Mouse (Mus musculus): ENCODE results near the gene Uba3.

Gene Uba3

DNA sequence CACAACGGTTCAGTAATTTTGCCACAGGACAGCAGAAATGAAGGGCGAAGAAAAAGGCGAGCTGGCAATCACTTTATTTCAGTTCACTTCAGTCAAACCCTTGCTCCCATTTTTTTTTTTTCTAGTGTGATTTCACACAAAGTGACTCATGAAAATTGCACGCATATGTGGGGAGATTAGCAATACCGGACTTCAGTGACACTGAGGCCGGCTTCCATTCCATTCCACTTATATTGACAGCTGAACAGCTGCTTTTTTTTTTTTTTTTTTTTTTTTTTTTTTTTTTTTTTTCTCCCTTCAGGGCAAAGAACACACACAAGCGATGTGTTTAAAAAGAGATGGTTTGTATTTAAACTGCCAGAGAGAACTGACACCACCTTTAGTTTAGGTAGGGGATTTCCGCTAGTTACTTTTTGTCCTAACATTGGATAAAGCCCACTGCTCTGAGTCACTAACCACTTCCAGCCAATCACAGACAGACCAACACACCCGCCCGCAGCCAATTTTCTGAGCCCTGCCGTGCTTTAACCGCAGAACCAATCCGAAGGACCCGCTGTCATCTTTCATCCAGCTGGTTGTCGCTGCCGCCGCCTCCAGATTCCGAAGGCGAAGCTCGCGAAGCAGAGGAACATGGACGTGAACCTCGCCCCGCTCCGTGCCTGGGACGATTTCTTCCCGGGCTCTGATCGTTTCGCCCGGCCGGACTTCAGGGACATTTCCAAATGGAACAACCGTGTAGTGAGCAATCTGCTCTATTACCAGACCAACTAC is 4.9 kb upstream of the Uba3 start, which contains the start of gene Arl6ip5:
Gene Arl6ip5, plus strand, starts transcription at position 499 of the 771 bp plus-strand sequence.
- peak; percentile 99 for DNase-seq

DNA sequence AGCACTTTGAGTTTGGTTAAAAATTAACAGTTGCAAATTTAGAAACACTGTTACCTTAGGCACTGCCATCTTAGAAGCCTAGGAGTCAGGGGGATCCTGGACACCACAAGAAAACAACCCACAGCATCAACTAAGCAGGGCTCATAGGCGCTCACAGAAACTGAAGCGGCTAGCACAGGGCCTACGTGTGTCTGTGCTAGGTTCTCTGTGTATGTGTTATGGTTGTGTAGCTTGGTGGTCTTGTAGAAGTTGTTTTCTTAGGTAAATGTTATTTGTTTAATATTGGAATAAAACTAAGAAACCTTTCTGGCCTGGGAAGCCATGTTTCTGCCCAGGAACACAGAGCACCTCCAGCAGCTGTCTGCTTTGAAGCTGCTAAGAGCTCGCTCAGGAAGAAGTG is 4.3 kb upstream of the Uba3 start:
- DNase-seq: peak; percentile 85

DNA sequence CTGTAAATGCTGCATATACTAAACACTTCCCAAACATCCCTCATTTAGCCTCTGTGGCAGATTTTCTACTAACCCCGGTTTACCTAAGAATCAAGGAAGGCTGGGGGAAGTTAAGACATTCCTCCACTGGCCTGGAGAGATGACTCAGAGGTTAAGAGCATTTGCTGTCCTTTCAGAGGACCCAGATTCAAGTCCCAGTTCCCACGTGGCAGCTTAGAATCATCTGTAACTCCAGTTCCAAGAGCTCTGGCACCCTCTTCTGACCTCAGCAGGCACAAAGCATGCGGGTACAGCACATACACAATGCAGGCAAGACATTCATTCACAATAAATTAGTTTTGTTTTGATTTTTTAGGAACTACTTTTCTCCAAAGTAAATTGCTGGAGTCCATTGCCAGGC is 3.8 kb upstream of the Uba3 start:
- DNase-seq: peak; percentile 82

DNA sequence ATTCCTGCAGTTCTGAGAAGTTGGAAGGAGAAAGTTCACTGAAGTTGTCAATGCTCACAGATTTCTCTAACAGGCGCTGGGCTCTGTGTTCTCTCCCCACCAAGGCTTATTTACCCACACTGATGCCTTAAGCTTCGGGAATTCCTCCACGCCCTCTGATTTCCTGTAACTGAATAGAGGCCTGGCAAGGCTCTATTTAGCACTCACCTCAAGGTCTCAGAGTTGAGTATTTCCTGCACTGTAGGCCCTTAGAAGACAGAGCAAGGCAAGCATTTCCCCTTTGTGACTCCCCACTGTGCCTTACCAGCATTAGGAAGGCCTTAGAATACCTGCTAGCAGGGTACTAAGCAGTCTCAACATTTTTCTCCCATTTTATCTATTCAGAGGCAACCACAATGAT is 3.0 kb upstream of the Uba3 start:
- DNase-seq: peak; percentile 91

DNA sequence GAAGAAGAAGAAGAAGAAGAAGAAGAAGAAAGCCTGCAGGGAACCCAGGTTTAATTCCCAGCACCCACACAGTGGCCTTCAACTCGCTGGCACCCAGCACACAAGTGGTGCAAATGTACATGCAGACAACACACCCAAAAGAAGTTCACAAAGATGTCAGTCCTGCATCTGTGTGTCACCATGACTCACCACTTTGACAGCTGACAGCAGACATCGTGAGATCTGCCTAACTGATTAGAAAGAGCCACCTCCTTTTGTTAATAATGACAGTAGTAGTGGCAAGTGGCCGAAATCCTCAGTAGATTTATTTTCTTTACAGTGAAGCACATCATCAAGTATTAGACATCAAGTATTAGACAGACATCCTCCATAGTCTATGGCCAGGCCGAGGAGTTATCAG is 1.6 kb upstream of the Uba3 start:
- peak; percentile 28 for DNase-seq

DNA sequence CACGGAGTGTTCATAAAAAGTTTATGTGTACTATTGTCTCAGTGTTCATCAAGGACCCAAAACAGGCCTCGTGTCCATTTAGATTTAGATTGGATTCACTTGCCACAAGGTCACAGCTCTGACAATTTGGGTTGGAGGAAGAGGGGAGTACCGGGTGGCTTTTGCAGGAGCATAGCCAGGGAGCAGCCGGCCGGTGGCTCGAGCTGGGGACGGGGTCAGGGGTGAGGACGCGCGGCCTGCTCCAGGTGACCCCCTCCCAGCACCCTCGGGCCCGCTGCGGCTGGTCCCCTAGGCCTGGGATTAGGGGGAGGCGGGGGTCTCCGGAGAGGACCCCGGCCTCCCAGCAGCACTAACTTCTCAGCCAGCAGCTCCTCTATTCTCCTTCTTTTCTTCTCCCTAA is 495 bp downstream of the Uba3 start:
- peak; percentile 95 for DNase-seq

DNA sequence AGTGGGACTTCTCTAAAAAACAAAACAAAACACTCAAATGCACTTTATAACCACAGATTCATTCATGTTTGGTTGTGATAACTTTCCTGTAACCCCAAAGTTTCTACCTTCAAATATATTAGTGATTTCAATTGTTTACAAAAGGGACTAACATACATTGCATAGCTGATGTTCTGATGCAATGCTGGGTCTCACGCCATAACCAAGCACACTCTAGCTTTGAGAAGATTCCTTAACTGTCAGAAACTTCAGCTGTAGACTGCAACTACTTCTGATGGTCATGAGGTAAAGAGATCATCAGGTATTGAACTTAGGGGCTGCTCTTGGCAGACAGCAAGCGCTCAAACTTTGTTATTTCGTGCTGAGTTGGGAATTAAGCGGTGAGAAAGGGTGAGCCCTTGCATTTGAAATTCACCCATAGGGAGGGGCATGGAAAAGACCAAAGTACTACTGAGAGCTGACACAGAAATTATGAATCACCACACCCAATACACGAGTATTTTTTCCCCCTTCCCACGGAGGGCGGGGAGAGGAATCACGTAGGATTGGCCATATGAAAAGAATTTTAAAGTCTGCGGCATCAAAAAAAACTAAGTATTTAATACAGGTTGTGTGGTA is 1.1 kb downstream of the Uba3 start:
- DNase-seq: peak; percentile 63

DNA sequence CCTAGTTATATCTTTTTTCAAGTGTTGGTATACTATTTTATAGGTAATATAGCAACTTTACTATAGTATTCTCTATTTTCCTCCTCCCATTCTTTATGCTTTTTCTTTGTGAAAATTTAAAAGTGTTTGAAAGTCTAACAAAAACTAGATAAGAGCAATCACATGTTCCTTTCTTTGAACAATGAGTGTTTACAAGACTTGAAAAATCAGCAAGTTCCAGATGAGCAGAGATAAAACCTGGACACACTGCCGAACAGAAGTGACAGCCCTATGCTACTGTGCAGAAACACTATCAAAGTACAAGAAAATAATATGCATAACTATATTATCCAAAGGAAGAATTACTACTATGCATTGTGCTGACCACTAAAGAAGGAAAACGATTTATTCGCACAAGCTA is 3.0 kb downstream of the Uba3 start:
- DNase-seq: no peak

DNA sequence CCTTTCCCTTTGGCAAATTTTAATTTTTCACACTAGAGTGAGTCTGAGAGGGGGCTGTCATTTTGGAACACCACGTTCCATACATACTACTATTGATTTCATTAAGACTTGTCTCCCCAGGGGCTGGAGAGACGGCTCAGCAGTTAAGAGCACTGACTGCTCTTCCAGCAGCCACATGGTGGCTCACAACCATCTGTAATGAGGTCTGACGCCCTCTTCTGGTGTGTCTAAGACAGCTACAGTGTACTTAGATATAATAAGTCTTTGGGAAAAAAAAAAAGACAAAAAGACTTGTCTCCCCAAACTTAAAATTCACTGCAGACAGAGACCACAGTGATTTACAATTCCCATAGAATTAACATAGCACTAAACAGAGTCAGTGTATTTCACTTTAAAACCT is 5.0 kb downstream of the Uba3 start:
- peak; percentile 42 for DNase-seq

DNA sequence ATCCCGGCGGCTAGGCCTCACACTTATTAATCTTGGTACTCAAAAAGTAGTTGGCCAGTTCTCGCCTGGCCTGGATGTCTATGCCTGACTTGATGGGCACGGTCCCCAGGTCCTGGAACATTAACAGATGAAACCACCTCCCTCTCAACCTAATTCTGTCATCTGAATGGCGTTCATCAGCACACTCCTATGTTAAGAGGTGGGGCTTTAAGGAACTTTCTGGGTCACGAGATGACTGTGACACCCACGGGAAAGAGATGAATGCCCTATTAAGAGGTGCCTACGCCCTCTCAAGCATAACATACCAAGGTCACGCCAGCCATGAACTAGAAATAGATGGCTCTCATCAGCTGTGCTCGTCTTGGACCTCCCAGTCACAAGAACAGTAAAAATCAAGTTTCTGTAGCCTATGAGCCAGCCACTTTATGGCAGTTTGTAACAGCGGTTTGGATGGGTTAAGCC is 26.0 kb downstream of the Uba3 start:
- DNase-seq: no peak

DNA sequence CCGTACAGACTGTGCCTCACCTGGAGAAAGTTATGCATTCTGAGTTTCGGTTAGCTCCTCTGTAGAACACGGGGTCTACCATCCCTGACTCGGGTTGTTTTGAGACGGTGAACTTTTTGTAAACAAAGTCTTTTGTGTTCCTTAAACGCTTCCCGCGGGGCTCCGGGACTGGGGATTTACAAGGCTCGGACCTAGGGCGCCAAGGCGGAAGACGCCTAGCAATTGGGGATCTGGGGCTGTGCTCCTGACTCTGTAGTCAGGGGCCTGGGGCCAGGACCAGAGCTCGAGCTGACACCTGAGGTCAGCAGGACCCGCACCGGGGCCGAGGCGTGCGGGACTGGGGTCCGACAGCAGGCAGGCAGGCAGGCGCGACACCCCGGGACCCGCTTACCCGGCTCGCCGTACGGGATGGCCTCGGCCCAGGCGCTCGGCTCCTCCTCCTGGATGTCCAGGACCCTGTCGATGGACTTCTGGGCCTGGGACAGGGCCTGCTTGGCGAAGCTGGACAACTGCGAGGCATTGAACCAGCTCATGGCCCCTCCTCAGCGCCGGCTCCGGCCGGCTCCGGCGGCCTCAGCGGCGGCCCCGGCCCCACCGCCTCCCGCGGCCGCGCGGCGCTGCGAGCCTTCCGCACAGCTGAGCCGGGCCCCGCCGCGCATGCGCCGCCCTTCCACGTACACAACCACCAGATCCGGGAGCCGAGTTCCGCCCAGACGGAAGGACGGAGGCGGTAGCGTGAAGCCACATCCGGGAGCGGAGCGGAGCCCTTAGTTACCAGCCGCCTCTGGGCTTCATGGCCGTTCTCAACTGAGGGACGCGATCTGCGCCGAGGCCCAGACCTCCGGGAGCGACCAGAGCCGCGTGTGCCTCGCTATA is 26.7 kb downstream of the Uba3 start, which contains the start of gene Tmf1:
Gene Tmf1, minus strand, starts transcription at position 632 of the 876 bp plus-strand sequence.
- peak; percentile 100 for DNase-seq

DNA sequence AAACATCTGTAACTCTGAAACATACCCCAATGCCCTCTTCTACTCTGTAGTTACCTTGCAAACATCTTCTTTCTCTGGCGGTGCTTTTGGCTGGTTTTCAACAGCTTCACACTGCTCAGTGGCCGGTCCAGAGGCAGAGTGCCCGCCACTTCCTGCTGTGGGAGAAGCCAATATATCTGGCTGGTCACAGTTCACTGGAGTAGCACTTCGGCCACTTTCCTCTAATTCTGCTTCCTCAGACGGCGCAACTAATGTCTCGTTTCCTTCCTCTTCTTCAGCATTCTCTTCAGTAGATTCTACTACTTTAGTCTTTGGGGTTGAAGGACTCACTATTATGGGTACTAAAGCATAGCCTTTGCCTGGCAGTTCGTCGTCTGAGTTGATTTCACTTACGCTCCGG is 29.7 kb downstream of the Uba3 start:
- DNase-seq: peak; percentile 90

DNA sequence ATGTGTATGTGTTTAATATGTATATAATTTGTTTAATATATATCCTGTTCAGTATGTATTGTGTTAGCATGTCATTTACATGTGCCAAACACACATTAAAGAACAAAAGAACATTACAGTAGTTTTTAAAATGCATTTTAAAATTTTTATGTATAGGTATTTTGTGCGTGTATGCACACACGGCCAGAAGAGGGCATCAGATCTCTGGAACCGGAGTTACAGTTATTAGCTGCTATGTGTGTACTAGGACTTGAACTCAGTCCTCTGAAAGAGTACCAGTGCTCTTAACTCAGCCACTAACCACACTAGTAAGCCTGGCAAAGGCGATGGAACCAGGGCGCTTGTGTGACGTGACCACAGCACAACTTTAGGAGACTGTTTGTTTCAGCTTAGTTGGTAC is 55.3 kb downstream of the Uba3 start:
- no peak for DNase-seq

DNA sequence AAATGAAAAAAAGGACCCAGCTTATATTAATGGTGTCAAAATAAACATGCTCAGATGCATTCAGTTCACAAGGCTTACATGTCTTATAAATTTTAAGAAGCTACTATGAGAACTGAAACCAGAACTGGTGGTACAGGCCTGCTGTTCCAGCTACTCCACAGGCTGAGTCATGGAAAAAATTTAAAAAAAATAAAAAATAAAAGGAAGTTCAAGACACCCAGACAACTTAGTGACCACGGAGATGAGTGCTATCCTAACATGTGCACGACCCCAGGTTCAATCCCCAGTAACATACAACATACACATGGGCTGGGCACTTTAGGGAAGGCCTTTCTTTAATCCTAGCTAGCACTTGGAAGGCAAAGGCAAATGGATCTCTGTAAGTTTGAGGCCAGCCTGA is 55.7 kb downstream of the Uba3 start:
- no peak for DNase-seq

DNA sequence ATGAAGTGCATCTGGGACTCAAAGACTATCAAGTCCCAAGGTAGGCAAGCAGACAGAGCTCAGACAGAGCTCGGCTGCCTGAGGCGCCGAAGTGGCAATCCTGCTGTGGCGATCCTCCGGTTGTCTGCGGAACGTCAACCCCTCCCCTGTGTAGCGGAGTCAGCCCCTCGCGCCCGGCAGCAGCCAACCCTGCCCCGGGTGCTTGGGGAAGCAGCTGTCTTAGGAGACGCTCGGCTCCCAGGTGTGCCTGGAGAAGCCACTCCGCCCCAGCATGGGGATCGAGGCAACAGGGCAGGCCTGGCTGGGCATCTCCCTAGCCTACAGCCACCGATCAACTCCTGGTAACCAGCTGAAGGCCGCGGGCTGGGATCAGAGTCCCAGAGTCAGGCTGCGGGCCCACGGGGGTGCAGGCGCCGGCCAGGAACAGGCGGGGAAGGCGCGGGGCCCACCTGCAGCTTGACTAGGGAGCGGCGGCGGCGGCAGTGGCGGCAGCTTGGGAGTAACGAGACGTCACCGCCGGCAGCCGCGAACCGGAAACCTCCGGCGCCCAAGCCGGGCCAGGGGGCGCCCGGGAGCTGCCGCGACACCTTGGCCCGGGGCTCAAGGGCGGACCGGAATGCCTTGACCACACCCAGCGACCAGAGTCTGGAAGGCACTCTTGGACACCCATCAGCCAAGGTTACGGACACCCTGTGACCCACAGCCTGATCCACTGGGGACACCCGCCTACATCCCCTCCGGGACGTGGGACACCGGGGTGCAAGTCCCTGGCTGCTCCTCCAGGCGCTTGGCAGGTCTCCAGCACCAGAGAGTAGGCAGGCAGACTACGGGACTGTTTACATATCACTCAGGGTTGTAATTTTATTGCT is 56.8 kb downstream of the Uba3 start, which contains the start of gene Eogt:
Gene Eogt, minus strand, starts transcription at position 800 of the 869 bp plus-strand sequence.
- peak; percentile 99 for DNase-seq

DNA sequence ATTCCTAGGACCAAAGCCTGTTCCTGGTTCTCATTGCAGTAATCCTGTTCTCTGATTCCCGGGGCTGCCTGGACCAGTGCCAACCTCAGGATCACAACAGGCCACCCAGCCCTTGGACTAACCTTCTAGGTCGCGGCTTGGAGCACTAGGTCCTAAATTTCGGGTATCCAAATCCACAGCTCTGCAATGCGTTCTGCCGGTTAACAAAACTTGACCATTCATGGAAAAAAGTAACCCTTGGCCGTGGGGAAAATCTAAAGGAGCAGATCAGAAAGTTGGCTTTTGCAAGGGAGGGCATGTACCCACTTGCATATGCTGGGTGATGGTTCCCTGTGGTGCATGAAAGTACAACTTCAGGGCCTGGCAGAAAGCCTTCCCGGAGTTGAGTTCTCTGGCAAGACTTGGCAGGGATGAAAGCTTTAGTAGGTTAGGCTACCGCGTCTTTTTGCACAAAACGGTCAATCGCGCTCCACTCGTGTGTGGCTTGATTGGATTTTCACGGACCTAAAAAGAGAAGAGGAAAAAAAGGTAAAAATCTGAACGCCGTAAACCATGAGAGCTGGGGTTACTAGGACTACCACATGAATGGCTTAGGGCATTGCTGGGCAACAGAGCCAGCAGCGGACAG is 57.6 kb downstream of the Uba3 start:
- DNase-seq: peak; percentile 96

DNA sequence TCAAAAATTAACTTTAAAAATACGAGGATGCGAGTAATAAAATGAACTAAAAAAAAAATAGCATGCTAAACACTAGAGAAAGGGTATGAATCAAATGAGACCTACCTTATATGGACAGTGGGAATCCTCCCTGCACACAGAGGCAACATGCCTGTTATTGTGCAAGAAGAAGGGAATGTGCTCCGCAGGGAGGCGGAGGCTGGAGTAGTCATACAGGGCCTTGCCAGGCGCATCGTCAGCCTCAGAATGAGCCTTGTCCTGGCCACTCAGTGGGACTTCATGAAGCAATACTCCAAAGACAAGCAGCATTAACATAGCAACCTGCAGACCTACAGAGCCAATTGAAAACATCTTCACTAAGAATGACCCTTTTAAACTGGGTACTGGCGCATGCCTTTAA is 60.3 kb downstream of the Uba3 start:
- peak; percentile 99 for DNase-seq

DNA sequence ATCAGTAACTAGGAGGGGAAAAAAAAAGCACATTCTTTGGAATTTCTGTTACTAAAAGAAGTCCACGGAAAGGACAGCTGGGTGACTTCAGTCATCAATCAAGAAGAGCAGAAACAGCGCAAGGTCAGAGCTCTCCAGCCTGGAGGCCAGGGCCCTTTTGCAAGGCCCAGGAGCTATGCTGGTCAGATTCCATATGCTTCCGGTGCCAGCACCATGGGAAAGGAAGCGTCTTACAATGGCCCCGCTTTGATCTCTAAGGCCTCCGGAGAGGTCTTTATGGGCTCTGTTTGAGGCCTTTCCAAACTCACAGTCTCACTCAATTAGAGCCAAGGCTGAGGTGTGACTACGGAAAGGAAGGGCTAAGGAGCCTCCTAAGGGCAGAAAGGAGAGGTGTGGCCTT is 61.1 kb downstream of the Uba3 start:
- peak; percentile 96 for DNase-seq

DNA sequence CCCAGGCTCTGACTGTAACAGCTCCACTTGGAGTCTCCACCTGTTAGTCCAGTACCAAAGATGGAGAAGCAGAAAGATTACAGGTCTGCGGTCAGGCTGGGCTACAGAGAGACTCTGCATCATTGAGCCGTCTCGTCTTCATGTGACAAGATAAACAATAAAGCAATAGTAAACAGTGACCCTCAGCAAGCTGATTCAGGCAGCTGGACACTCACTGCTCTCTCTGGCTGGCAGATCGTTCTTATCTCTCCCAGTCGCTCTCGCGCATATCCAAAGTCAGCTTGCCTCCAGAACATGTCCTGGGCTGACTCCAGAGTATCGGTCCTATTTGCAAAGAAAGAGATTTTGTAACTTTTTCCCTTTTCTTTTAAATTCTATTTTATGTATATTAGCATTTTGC is 62.8 kb downstream of the Uba3 start:
- no peak for DNase-seq

DNA sequence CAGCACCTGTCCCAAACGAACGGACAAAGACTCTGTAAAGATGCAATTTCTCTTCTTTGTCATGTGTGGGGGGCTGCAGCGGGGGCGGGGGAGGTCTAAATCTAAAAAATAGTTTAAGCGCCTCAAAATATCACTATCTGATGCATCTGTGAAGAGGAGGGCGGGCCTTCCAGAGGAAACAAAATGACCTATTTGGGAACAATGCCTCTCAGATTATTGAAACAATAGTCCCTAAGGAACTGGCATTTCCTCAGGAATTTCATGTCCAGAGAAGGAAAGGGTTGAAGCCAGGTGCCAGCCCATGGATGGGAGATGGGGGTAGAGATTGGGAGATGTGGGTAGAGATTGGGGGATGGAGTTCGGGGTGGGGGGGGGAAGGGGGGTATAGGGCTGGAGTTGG is 63.6 kb downstream of the Uba3 start:
- peak; percentile 80 for DNase-seq

All from heart, adult 11 months (tissue).